Mouse (Mus musculus) ES-Bruce4 (cell line): Measurements from ENCODE around the gene Ston1.

Experiments used
- CTCF ChIP-seq: IDR thresholded peaks from one replicate; pipeline ENCODE4 v1.8.1; 2011; ENCODE audit warnings: low read depth, low read length
- EP300 ChIP-seq: IDR thresholded peaks from 2 replicates; pipeline ENCODE4 v1.6.1; 2011; ENCODE audit warnings: low read depth, low read length; ENCODE audit not compliant: insufficient read depth
- POLR2A ChIP-seq: IDR thresholded peaks from one replicate; pipeline ENCODE4 v1.8.1; 2011; ENCODE audit warnings: low read length; ENCODE audit not compliant: insufficient read depth

DNA sequence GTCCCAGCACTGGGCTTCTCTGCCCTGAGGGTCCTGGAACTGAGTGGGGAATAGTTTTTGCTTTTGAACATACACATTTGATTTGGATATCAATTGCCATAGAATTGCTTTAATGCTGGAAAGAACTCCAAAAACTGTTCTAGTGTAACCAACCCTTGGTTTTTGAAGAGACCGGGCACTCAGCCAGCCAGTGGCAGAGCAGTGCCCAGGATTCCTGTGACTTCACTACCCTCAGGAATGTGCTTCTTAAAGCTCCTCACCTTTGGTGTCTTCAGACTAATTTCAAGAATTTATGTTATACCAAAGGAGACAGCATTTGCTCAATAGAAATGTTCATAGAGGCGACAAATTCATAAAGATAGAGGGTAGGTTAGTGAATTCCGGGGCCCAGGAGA, 33.1 kb downstream of the Ston1 start:
- TF ChIP-seq POLR2A (no peak), CTCF (no peak), EP300 (no peak)
